Mouse (Mus musculus) lung, postnatal 0 days (tissue): ENCODE results near the gene Ppp1r1b.

Experiments used
- CTCF ChIP-seq: IDR thresholded peaks from 2 replicates; pipeline ENCODE4 v1.5.1; 2016; ENCODE audit warnings: antibody characterized with exemption, mild to moderate bottlenecking
- EP300 ChIP-seq: IDR thresholded peaks from 2 replicates; pipeline ENCODE4 v1.6.1; 2016; ENCODE audit warnings: antibody characterized with exemption, mild to moderate bottlenecking, control low read depth

DNA sequence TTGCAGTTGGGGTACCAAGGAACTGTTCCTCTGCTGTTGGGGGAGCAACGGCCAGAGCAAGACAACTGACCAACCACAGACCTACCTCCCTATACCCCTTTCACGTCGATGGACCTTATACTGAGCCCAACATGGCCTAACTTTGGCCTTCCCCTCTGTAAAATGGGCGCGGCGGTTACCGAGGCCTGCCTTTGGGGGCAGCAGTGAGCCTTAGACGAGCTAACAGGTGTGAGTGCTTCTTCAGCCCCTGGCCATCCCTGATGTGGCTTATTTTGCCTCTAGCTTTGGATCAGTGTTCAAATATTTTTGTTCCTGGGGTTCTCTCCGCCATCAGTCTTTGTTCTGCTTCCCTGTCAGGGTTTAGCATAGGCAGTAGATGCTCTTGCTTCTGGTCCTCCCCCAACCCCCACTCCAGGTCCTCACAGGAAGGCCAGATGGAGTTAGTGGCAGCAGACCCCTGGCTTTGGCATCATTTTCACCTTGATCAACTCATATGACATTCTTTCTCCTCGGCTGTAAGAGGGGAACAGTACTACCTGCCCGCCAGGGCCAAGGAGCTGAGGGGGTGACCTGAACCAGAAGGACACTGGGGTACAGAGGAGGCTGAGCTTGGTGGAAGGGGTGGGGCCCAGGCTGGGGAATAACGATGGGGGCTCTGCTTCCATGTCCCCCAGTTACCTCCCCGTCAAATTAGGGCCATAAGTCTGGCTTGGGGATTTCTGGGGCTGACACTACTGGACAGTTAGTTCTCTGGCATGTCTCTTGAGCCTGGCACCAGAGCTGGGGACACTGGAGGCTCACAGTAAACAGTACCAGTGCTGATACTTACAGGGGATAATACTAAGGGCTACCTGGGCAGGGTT lies 11.7 kb upstream of the Ppp1r1b start:
- TF ChIP-seq EP300 (no peak), CTCF (peak; percentile 49)
